Mouse (Mus musculus): ENCODE measurements around the gene 1700021F07Rik. TPM values are rescaled to one million over a fixed set of nuclear protein-coding genes. Genes with fewer than 3 reads are reported as not detected.
A peak's percentile ranks its signal among the peaks of the same experiment; 100 is the strongest.

The 1700021F07Rik gene
- polyA plus RNA-seq, 1 experiment from 2014 or later: not detected

DNA sequence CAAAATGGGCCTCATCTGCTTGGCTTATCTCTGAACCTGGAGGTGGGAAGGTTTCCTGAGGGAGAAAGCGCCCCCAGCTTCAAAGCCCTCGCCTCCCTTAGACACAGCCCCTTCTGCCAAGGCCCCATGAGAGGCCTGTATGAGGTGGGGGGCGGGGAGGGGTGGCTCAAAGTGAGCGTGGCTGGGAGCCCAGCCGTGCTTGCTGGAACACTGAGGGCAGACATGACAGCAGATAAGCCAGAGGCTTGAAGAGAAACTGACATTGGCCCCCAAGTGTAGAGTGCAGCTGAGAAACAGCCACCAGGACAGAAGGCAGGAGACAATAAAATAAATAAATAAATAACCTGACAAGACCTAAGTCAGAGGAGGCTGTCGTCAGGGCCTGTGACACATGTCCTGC lies 7.2 kb upstream of the 1700021F07Rik start:
- no peaks in the 10 kb centered on the region; the same call in 1 of the 2 replicates for H3K4me1 ChIP-seq (replicated peaks; ENCODE audit: control insufficient read depth, insufficient read depth, low read length)
- ATAC-seq: peak; percentile 23; the same call in 1 of the 2 replicates

DNA sequence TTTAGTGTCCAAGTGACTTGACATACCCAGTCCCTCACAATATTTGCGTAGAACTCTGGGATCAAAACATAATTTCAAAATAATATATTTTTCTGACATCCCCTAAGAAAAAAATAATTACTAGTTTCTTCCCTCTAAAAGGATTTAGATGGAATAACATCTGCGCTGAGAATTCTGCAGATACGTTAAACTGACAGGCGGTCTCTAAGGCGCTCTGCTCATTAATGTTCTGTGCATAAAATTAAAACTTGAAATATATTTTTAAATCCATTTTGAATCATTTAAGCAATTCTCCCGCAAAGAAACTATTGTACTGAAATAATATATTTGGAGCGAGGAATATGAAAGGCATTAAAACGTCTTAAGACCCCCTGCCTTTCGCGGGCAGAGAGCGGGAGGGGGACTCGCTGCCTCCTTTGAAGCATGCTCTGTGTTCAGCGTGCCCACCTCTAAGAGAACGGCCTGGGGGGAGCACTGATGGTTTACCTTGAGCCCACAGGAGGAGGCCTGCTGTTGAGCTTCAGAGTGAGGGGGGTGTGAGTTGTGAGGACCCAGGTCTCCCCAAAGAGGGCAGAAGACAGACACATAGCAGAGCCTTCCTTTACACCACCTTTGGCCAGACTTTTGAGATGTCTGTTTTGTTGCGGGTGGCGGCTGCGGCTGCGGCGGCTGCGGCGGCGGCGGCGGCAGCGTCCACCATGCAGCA lies 6.1 kb upstream of the 1700021F07Rik start:
- H3K4me2 ChIP-seq (replicated peaks; ENCODE audit: low read depth): no peak overlapping the region
- no peaks in the 10 kb centered on the region for H3K27me3 ChIP-seq (replicated peaks; ENCODE audit: control insufficient read depth, insufficient read depth, low read length)
- H3K9me3 ChIP-seq (ENCODE audit: control insufficient read depth): no peaks in the 10 kb centered on the region
- no peak for ATAC-seq
- no peak overlapping the region for H3K4me3 ChIP-seq (ENCODE audit: low read depth, low read length)
- TF ChIP-seq CTCF (IDR thresholded peaks at IDR 0.05; ENCODE audit: low read depth): no peak
- no peak overlapping the region for H3K27ac ChIP-seq (ENCODE audit: low read depth, low read length)
- WGBS: 89% methylated on average over 24 of the region's 25 CpGs
- H3K4me1 ChIP-seq (replicated peaks; ENCODE audit: control insufficient read depth, insufficient read depth, low read length): no peaks in the 10 kb centered on the region; the same call in 1 of the 2 replicates
- H3K36me3 ChIP-seq (ENCODE audit: control insufficient read depth, insufficient read depth): no peaks in the 10 kb centered on the region; the same call in 1 of the 2 replicates
- H3K9ac ChIP-seq (ENCODE audit: low read depth, low read length): no peak overlapping the region

More for the DNA sequence above, 7.2 kb upstream of the 1700021F07Rik start:
- Histone ChIP-seq H3K36me3 (ENCODE audit: control insufficient read depth, insufficient read depth) (no peaks in the 10 kb centered on the region; the same call in 1 of the 2 replicates), H3K4me2 (replicated peaks; ENCODE audit: low read depth) (no peak overlapping the region), H3K4me3 (ENCODE audit: low read depth, low read length) (no peak overlapping the region), H3K27ac (ENCODE audit: low read depth, low read length) (no peak overlapping the region), H3K9ac (ENCODE audit: low read depth, low read length) (no peak overlapping the region), H3K27me3 (replicated peaks; ENCODE audit: control insufficient read depth, insufficient read depth, low read length) (no peaks in the 10 kb centered on the region), H3K9me3 (ENCODE audit: control insufficient read depth) (no peaks in the 10 kb centered on the region; the same call in 1 of the 2 replicates)
- no peak for TF ChIP-seq CTCF (IDR thresholded peaks at IDR 0.05; ENCODE audit: low read depth)
- WGBS: 44% methylated on average over 6 of the region's 6 CpGs

DNA sequence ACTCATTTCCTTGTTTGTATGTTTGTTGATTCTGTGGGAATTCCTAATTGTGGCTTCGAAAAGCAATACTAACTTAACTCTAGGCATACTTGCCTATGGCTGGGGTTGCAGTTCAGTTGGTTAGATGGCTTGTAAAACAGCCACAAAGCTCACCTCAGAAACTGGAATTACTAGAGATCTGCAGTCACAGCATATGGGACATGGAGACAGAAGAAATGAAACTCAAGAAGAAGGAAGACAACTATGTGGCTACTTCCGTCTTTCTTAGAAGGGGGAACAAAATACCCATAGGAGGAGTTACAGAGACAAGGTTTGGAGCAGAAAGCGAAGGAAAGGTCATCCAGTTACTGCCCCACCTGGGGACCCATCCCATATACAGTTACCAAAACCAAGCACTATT lies 6.1 kb downstream of the 1700021F07Rik start:
- no peaks in the 10 kb centered on the region for H3K4me1 ChIP-seq (replicated peaks; ENCODE audit: control insufficient read depth, insufficient read depth, low read length)
- WGBS: 79% methylated on average over 3 of the region's 3 CpGs
- H3K36me3 ChIP-seq (ENCODE audit: control insufficient read depth, insufficient read depth): no peaks in the 10 kb centered on the region
- no peaks in the 10 kb centered on the region for H3K9me3 ChIP-seq (ENCODE audit: control insufficient read depth)
- H3K4me3 ChIP-seq (ENCODE audit: low read depth, low read length): no peak overlapping the region
- TF ChIP-seq CTCF (IDR thresholded peaks at IDR 0.05; ENCODE audit: low read depth): no peak
- H3K27ac ChIP-seq (ENCODE audit: low read depth, low read length): no peak overlapping the region
- no peak for ATAC-seq
- no peak overlapping the region for H3K4me2 ChIP-seq (replicated peaks; ENCODE audit: low read depth)
- no peaks in the 10 kb centered on the region for H3K27me3 ChIP-seq (replicated peaks; ENCODE audit: control insufficient read depth, insufficient read depth, low read length)
- H3K9ac ChIP-seq (ENCODE audit: low read depth, low read length): no peak overlapping the region

DNA sequence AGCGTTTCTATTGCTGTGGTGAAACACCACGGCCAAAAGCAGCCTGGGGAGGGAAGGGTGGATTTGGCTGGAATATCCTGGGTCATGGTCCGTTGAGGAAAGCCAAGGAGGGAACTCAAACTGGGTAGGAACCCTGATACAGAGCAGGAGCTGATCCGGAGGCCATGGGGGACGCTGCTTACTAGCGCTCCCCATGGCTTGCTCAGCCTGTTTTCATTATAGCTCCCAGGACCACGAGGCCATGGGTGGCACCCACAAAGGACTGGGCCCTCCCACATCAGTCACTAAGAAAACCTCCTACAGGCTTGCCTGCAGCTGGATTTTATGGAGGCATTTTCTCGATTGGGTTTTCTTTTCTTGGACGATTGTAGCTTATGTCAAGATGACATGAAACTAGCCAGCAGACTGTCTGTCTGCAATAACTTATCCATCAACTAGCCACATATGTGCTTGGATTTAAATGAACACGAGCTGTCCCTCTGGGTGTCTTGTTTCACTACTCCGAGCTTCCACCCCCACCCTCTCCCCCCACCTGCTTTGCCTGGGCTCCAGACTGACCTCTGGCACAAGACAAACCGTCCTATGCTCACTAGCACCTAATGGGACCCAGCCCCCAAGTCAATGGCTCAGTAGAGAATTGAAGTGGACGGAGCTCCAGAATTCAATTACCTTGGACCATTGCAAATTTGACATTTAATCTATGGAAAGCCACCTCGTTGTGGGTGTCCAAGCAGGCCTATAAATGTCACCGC lies 10.5 kb downstream of the 1700021F07Rik start:
- Histone ChIP-seq H3K27ac (ENCODE audit: low read depth, low read length) (no peak overlapping the region), H3K36me3 (ENCODE audit: control insufficient read depth, insufficient read depth) (no peaks in the 10 kb centered on the region), H3K4me3 (ENCODE audit: low read depth, low read length) (no peak overlapping the region), H3K4me1 (replicated peaks; ENCODE audit: control insufficient read depth, insufficient read depth, low read length) (peaks cover 4% of the 10 kb centered on the region; the same call in 1 of the 2 replicates), H3K9me3 (ENCODE audit: control insufficient read depth) (no peaks in the 10 kb centered on the region), H3K27me3 (replicated peaks; ENCODE audit: control insufficient read depth, insufficient read depth, low read length) (no peaks in the 10 kb centered on the region), H3K9ac (ENCODE audit: low read depth, low read length) (no peak overlapping the region), H3K4me2 (replicated peaks; ENCODE audit: low read depth) (no peak overlapping the region)
- TF ChIP-seq CTCF (IDR thresholded peaks at IDR 0.05; ENCODE audit: low read depth): no peak
- WGBS: 71% methylated on average over 15 of the region's 15 CpGs
- ATAC-seq: no peak

DNA sequence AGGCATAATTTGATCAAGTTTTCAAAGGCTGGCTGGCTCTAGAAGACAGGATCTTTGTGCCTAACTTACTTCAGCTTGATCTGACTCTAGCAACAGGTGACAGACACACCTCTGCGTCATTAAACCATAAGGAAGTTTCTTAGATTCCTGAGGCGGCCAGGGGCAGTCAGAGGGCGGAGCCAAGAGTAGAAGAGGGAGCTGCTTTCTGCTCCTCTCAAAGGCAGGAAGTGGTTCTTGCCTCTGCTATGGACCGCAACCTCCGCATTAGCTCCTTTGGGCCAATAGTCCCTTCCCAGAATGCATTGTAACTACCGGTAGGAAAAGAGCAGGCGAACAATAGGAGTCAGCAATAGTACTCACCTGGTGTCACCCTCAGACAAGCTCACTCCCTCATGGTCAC lies 12.2 kb downstream of the 1700021F07Rik start:
- no peak overlapping the region for H3K4me3 ChIP-seq (ENCODE audit: low read depth, low read length)
- TF ChIP-seq CTCF (IDR thresholded peaks at IDR 0.05; ENCODE audit: low read depth): no peak
- H3K27me3 ChIP-seq (replicated peaks; ENCODE audit: control insufficient read depth, insufficient read depth, low read length): no peaks in the 10 kb centered on the region
- H3K9ac ChIP-seq (ENCODE audit: low read depth, low read length): no peak overlapping the region
- ATAC-seq: peak; percentile 87
- no peaks in the 10 kb centered on the region for H3K36me3 ChIP-seq (ENCODE audit: control insufficient read depth, insufficient read depth)
- 37% methylated on average over 7 of the region's 7 CpGs for WGBS
- no peaks in the 10 kb centered on the region for H3K9me3 ChIP-seq (ENCODE audit: control insufficient read depth)
- H3K4me1 ChIP-seq (replicated peaks; ENCODE audit: control insufficient read depth, insufficient read depth, low read length): peaks cover 4% of the 10 kb centered on the region; the same call in 1 of the 2 replicates
- H3K4me2 ChIP-seq (replicated peaks; ENCODE audit: low read depth): no peak overlapping the region
- H3K27ac ChIP-seq (ENCODE audit: low read depth, low read length): peak overlapping the region; percentile 76

DNA sequence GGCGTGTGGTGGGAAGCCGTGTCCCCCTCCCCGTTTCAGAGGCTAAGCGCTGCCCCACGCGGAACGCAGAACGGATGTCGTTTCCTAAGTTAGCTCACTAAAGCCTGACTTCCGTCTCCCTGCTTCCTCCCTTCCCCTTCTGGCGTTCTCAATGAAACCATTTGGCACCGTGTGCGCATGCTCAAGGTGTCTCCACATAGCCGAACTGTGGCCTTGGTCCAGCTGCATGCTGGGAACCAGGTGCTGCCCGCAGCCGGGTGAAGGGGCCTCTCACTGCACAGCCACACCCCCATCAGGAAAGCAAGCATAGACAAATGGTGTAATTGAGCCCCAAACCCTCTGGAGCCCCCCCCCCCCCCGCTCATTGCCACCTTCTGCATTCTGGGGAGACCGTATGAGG lies 13.0 kb downstream of the 1700021F07Rik start:
- ATAC-seq: peak; percentile 55
- Histone ChIP-seq H3K4me3 (ENCODE audit: low read depth, low read length) (no peak overlapping the region), H3K9me3 (ENCODE audit: control insufficient read depth) (no peaks in the 10 kb centered on the region), H3K9ac (ENCODE audit: low read depth, low read length) (no peak overlapping the region), H3K36me3 (ENCODE audit: control insufficient read depth, insufficient read depth) (no peaks in the 10 kb centered on the region), H3K4me1 (replicated peaks; ENCODE audit: control insufficient read depth, insufficient read depth, low read length) (peaks cover 4% of the 10 kb centered on the region; the same call in 1 of the 2 replicates), H3K4me2 (replicated peaks; ENCODE audit: low read depth) (peak overlapping the region; percentile 32), H3K27me3 (replicated peaks; ENCODE audit: control insufficient read depth, insufficient read depth, low read length) (no peaks in the 10 kb centered on the region), H3K27ac (ENCODE audit: low read depth, low read length) (peak overlapping the region; percentile 76)
- TF ChIP-seq CTCF (IDR thresholded peaks at IDR 0.05; ENCODE audit: low read depth): no peak
- 77% methylated on average over 18 of the region's 18 CpGs for WGBS
